Mouse (Mus musculus): ENCODE results near the gene Olfr1161. TPM values are rescaled to one million over a fixed set of nuclear protein-coding genes. Genes with fewer than 3 reads are reported as not detected.
"Not testable (repeated sequence)": the region's sequence is repeated elsewhere in the genome, so short reads cannot be mapped to it uniquely, and the experiment has no call there.

The Olfr1161 gene
- not detected in 2 replicates for polyA plus RNA-seq (2014; fragmentation: Nextera tagmentation; extraction: Ambion mirVana)

DNA sequence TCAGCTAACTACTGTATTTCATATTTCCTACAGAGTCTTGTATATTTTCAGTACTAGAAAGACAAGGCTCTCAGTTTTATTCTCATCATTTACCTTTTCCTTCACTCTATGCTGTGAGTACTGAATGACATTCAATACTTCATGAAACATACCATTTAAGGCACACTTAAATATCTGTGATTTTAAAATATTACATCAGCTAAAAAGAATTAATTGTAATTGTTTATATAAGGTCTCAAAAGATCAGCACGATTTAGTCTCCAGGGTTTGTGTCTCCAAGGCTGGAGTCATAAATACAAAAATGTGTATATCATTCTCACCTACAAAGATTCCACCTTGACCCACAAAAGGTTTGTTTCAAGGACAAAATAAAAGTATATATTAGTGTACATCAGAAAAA lies at the start of gene Olfr1161:
Olfr1161 (plus strand) TSS at position 301 of the 400 bp plus-strand sequence.
- H3K36me3 ChIP-seq (ENCODE audit: control insufficient read depth, insufficient read depth, low read length); H3K27ac ChIP-seq (ENCODE audit: low read depth, low read length); H3K9me3 ChIP-seq (ENCODE audit: control insufficient read depth, low read length); H3K27me3 ChIP-seq (ENCODE audit: control insufficient read depth, insufficient read depth, low read length); H3K4me2 ChIP-seq (ENCODE audit: low read depth); H3K4me3 ChIP-seq (ENCODE audit: low read depth, low read length); H3K4me1 ChIP-seq (ENCODE audit: control insufficient read depth, insufficient read depth, low read length); ATAC-seq (ENCODE audit: insufficient read depth, low FRiP score, low TSS enrichment); H3K9ac ChIP-seq (ENCODE audit: low read length); DNase-seq (ENCODE audit: low spot score): not testable (repeated sequence)
- 83% methylated on average over 1 of the region's 1 CpGs for WGBS

DNA sequence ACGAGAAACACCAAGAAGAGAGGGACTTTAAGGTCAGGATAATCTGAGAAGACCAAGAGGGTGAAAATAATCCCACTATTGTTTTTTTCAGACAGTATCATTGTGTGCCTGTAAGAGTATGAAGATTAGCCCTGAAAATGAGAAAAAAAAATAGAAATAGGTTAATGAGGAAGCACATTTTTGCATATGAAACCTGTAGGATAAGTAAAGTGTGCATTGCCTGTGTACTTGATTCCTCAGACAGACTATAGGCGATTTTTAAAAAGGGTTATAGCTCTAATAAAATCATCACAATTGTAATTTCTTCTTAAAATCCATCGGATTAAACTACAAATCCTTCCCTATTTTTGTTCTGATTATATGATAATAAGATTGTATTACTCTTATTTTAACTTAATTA lies 48.0 kb upstream of the Olfr1161 start, which contains the start of gene Olfr74:
Olfr74 (minus strand) TSS at position 101 of the 400 bp plus-strand sequence.
- H3K27me3 ChIP-seq (ENCODE audit: control insufficient read depth, insufficient read depth, low read length), result no peaks in the 10 kb centered on the region
- no peaks in the 10 kb centered on the region for H3K9me3 ChIP-seq (ENCODE audit: control insufficient read depth, low read length)
- H3K4me2 ChIP-seq (ENCODE audit: low read depth), result no peak within 1 kb of the TSS
- DNase-seq (ENCODE audit: low spot score), result no peak
- H3K4me3 ChIP-seq (ENCODE audit: low read depth, low read length), result no peak within 1 kb of the TSS
- ATAC-seq (ENCODE audit: insufficient read depth, low FRiP score, low TSS enrichment), result no peak
- WGBS, result 79% methylated on average over 3 of the region's 3 CpGs
- H3K9ac ChIP-seq (ENCODE audit: low read length), result no peak within 1 kb of the TSS
- no peak within 1 kb of the TSS for H3K27ac ChIP-seq (ENCODE audit: low read depth, low read length)
- no peaks in the 10 kb centered on the region for H3K36me3 ChIP-seq (ENCODE audit: control insufficient read depth, insufficient read depth, low read length)
- H3K4me1 ChIP-seq (ENCODE audit: control insufficient read depth, insufficient read depth, low read length), result no peaks in the 10 kb centered on the region

DNA sequence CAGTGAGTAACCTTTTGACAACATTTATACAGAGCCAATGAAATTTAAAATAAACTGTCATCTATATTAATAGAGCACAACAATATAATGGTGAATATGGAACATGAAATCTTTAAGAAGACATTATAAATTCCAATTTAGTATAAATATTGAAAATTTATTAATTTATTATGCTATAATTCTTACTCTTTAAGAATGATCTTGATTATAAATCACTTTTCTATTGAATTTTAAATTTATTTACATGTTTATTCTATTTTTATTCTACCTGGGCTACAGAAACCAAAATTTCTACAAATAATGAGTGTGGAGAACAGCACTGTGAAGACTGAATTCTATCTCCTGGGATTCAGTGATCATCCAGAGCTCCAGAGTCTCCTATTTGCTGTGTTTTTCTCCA lies 32.8 kb upstream of the Olfr1161 start, which contains the start of gene Olfr1158:
Olfr1158 (plus strand) TSS at position 301 of the 400 bp plus-strand sequence.
- Histone ChIP-seq H3K27ac (ENCODE audit: low read depth, low read length) (no peak within 1 kb of the TSS), H3K4me3 (ENCODE audit: low read depth, low read length) (no peak within 1 kb of the TSS), H3K9me3 (ENCODE audit: control insufficient read depth, low read length) (no peaks in the 10 kb centered on the region), H3K4me2 (ENCODE audit: low read depth) (no peak within 1 kb of the TSS), H3K4me1 (ENCODE audit: control insufficient read depth, insufficient read depth, low read length) (no peaks in the 10 kb centered on the region), H3K27me3 (ENCODE audit: control insufficient read depth, insufficient read depth, low read length) (no peaks in the 10 kb centered on the region), H3K36me3 (ENCODE audit: control insufficient read depth, insufficient read depth, low read length) (no peaks in the 10 kb centered on the region), H3K9ac (ENCODE audit: low read length) (no peak within 1 kb of the TSS)
- ATAC-seq (ENCODE audit: insufficient read depth, low FRiP score, low TSS enrichment), result no peak
- no peak for DNase-seq (ENCODE audit: low spot score)

DNA sequence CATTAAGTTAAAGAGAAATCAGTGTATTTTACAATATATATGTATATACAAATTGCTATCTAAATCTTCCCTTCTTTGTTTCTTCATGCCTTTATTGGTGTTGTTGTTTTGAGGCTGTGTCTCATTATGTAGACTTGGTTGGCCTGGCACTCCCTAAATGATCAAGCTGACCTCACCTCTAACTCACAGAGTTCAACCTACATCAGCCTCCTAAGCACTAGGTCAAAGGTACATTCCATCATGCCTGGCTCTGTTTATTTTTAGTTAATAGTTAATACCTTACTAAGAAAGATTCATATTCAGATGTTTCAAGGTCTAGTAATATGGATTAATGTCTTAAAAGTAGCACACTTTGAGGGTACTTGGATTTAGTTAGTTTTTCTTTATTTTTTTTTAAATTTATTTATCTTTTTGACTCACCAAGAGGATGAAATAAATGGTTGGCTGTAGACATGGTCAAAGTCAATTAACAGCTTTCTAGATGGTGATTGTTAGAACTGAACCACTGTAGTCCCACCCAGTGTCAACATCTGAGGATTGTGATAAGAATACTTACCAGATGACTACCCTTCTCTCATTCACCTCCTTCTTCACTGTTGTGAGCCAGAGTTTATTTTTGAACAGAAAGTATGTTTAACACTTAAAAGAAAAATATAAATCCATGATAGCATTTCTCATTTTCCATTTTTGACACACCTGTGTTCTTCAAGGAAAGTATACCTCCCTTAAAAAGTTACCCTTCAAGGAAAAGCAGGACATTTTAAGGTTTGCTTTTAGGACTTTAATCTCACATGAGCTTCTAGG lies 14.9 kb upstream of the Olfr1161 start, which contains the start of gene Olfr1160:
Olfr1160 (minus strand) TSS at position 754 of the 804 bp plus-strand sequence.
- Histone ChIP-seq H3K27ac (ENCODE audit: low read depth, low read length) (no peak within 1 kb of the TSS), H3K4me3 (ENCODE audit: low read depth, low read length) (no peak within 1 kb of the TSS), H3K9me3 (ENCODE audit: control insufficient read depth, low read length) (no peaks in the 10 kb centered on the region), H3K4me1 (ENCODE audit: control insufficient read depth, insufficient read depth, low read length) (no peaks in the 10 kb centered on the region), H3K27me3 (ENCODE audit: control insufficient read depth, insufficient read depth, low read length) (no peaks in the 10 kb centered on the region), H3K9ac (ENCODE audit: low read length) (no peak within 1 kb of the TSS), H3K36me3 (ENCODE audit: control insufficient read depth, insufficient read depth, low read length) (no peaks in the 10 kb centered on the region), H3K4me2 (ENCODE audit: low read depth) (no peak within 1 kb of the TSS)
- DNase-seq (ENCODE audit: low spot score) (no peak), ATAC-seq (ENCODE audit: insufficient read depth, low FRiP score, low TSS enrichment) (no peak)

DNA sequence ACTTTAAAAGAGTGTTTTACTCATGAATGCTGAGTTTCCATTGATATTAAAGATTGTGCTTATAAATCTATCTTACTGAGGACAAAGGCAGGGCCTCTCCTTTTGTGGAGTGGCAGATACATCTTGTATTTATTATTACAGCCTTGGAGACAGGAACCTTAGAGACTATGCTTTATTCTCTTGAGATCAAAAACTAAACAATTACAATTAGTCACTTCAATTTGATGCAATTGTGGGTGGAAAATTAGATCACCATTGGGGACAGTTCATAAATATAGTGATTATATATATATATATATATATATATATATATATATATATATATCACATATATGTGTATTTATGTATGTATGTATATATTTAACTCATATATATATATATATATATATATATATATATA lies 15.0 kb downstream of the Olfr1161 start, which contains the start of gene Olfr73:
Olfr73 (minus strand) TSS at position 101 of the 400 bp plus-strand sequence.
- Histone ChIP-seq H3K9ac (ENCODE audit: low read length) (no peak within 1 kb of the TSS), H3K36me3 (ENCODE audit: control insufficient read depth, insufficient read depth, low read length) (no peaks in the 10 kb centered on the region), H3K4me3 (ENCODE audit: low read depth, low read length) (no peak within 1 kb of the TSS), H3K27me3 (ENCODE audit: control insufficient read depth, insufficient read depth, low read length) (no peaks in the 10 kb centered on the region), H3K4me2 (ENCODE audit: low read depth) (no peak within 1 kb of the TSS), H3K4me1 (ENCODE audit: control insufficient read depth, insufficient read depth, low read length) (no peaks in the 10 kb centered on the region), H3K27ac (ENCODE audit: low read depth, low read length) (no peak within 1 kb of the TSS), H3K9me3 (ENCODE audit: control insufficient read depth, low read length) (no peaks in the 10 kb centered on the region)
- ATAC-seq (ENCODE audit: insufficient read depth, low FRiP score, low TSS enrichment), result no peak
- DNase-seq (ENCODE audit: low spot score), result no peak

DNA sequence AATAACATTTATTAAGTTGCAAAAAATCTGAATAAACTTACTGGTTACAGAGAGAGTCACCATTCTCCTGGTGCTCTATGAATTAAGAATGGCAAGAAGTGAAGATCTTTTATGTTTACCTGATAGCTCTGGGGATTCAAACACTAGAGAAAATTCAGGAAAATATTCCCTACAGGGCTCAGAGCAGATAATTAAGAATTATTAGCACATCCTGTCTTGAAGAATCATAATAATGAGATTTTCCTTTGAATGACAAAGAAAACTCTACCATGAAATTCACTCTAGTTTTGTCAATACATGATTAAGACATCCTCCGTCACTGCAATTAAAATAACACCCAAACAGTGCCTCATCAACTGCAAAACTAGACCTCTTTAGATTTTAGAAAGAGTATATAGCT lies 28.5 kb downstream of the Olfr1161 start, which contains the start of gene Olfr1162:
Olfr1162 (minus strand) TSS at position 101 of the 400 bp plus-strand sequence.
- WGBS, result 86% methylated on average over 1 of the region's 1 CpGs

DNA sequence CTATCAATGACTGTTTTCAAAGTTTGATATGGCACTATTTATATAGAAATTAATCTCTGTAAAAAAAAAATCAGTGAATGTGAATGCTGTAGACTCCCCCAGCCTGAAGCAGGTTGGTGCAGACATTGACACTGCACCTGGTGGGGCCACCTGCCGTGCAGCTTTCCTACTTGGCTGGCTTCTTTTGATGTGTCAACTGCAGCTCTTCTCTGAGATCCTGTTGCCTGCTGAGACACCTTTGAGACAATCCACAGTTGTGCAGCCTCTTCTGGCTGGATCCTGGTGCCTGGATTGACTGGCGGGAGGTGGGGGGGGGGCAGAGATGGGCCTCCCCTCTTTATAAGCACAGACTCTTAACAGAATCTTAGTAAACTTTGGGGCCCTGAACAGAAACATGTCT lies 41.0 kb downstream of the Olfr1161 start:
- Histone ChIP-seq H3K9me3 (ENCODE audit: control insufficient read depth, low read length) (no peaks in the 10 kb centered on the region), H3K4me2 (ENCODE audit: low read depth) (no peak overlapping the region), H3K27me3 (ENCODE audit: control insufficient read depth, insufficient read depth, low read length) (no peaks in the 10 kb centered on the region), H3K9ac (ENCODE audit: low read length) (no peak overlapping the region), H3K27ac (ENCODE audit: low read depth, low read length) (no peak overlapping the region), H3K4me3 (ENCODE audit: low read depth, low read length) (no peak overlapping the region), H3K36me3 (ENCODE audit: control insufficient read depth, insufficient read depth, low read length) (no peaks in the 10 kb centered on the region), H3K4me1 (ENCODE audit: control insufficient read depth, insufficient read depth, low read length) (no peaks in the 10 kb centered on the region)
- WGBS, result 92% methylated on average over 2 of the region's 2 CpGs
- DNase-seq (ENCODE audit: low spot score) (no peak), ATAC-seq (ENCODE audit: insufficient read depth, low FRiP score, low TSS enrichment) (no peak)

More for the DNA sequence above, 28.5 kb downstream of the Olfr1161 start, which contains the start of gene Olfr1162:
- H3K9me3 ChIP-seq (ENCODE audit: control insufficient read depth, low read length), result no peaks in the 10 kb centered on the region
- no peaks in the 10 kb centered on the region for H3K36me3 ChIP-seq (ENCODE audit: control insufficient read depth, insufficient read depth, low read length)
- no peak within 1 kb of the TSS for H3K4me2 ChIP-seq (ENCODE audit: low read depth)
- DNase-seq (ENCODE audit: low spot score) (no peak), ATAC-seq (ENCODE audit: insufficient read depth, low FRiP score, low TSS enrichment) (no peak)
- H3K4me3 ChIP-seq (ENCODE audit: low read depth, low read length), result no peak within 1 kb of the TSS
- H3K27ac ChIP-seq (ENCODE audit: low read depth, low read length), result no peak within 1 kb of the TSS
- no peaks in the 10 kb centered on the region for H3K27me3 ChIP-seq (ENCODE audit: control insufficient read depth, insufficient read depth, low read length)
- no peak within 1 kb of the TSS for H3K9ac ChIP-seq (ENCODE audit: low read length)
- H3K4me1 ChIP-seq (ENCODE audit: control insufficient read depth, insufficient read depth, low read length), result no peaks in the 10 kb centered on the region

DNA sequence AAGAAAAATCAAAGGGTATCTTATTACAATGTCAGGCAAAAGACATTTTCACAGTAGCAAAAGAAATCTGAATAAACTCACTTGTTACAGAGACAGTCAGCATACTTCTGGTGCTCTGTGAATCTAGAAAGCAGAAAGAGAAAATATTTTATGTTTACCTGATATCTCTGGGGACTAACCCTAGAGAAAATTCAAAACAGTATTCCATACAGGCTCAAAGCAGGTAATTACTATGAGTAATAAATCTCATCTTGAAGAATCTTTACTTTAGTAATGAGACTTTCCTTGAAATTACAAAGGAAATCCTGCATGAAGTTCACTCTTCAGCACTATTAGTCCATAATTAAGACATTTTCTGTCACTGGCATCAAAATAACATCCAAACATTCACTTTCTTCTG lies 49.2 kb downstream of the Olfr1161 start, which contains the start of gene Olfr1163:
Olfr1163 (minus strand) TSS at position 101 of the 400 bp plus-strand sequence.
- Histone ChIP-seq H3K9ac (ENCODE audit: low read length) (no peak within 1 kb of the TSS), H3K4me3 (ENCODE audit: low read depth, low read length) (no peak within 1 kb of the TSS), H3K36me3 (ENCODE audit: control insufficient read depth, insufficient read depth, low read length) (no peaks in the 10 kb centered on the region), H3K27ac (ENCODE audit: low read depth, low read length) (no peak within 1 kb of the TSS), H3K27me3 (ENCODE audit: control insufficient read depth, insufficient read depth, low read length) (no peaks in the 10 kb centered on the region), H3K4me1 (ENCODE audit: control insufficient read depth, insufficient read depth, low read length) (no peaks in the 10 kb centered on the region), H3K9me3 (ENCODE audit: control insufficient read depth, low read length) (no peaks in the 10 kb centered on the region), H3K4me2 (ENCODE audit: low read depth) (no peak within 1 kb of the TSS)
- ATAC-seq (ENCODE audit: insufficient read depth, low FRiP score, low TSS enrichment) (no peak), DNase-seq (ENCODE audit: low spot score) (no peak)
